Mouse (Mus musculus): ENCODE data around the gene Vmn1r202.
"Not testable (repeated sequence)": the region's sequence is repeated elsewhere in the genome, so short reads cannot be mapped to it uniquely, and the experiment has no call there.

Gene Vmn1r202

DNA sequence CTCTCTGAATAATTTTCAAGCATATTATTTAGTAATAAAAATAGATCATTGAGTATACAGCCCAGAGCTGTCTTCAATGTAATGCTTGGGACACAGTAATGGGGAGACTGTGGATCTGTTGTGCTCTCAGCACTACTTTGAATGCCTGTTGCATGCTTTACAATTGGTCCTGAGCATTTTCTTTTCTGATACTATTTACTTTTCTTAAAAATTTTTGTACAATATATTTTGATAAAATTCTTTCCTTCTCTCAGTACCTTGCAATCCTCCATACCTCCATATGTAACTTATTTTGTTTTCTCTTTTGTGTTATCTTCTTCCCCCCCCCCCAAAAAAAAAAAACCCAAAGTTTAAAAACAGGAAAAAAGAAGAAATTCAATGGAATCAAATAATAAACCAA, at the start of gene Vmn1r202:
Vmn1r202 (minus strand) TSS at position 101 of the 400 bp plus-strand sequence.
- no peak for DNase-seq (ENCODE audit: extremely low read depth, low read depth, low spot score)

DNA sequence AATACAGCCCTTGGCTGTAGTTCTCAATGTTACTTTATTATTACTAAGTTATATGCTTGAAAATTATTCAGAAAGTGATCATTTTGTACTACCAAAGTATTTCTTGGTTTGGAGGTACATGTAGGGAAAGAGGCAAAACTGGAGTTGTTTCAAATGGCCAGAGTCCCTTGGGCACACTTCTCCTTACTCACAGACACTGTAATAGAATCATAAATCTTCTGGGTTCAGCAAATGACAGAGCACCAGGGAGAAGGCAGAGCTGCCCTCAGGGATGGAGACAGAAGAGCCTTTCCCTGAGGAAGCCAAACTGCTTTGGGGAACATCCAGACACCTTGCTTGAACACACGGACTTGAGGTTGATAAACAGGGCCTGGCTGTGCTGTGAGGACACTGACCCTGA, 47.7 kb upstream of the Vmn1r202 start, which contains the start of gene Vmn1r204:
Vmn1r204 (plus strand) TSS at position 301 of the 400 bp plus-strand sequence.
- not testable (repeated sequence) for DNase-seq (ENCODE audit: extremely low read depth, low read depth, low spot score)

DNA sequence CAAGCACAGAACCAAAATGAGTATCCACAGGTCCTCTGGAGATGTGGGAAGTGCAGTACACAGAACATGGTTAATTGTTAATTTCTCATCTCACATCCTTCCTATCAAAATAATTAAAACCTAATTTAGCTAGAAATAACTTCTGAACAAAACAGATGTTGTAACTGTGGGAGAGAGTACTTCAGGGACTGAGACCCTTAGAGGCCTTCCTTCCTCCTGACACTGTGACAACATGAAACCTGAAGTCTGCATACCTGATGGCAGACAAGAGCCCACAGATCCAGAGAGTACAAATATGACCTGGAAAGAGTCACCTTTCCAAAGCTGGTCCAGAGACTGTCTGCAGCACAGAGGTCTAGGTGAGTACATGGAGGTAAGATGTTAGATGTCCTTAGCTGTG, 12.6 kb upstream of the Vmn1r202 start, which contains the start of gene Vmn1r203:
Vmn1r203 (plus strand) TSS at position 301 of the 400 bp plus-strand sequence.
- no peak for DNase-seq (ENCODE audit: extremely low read depth, low read depth, low spot score)

DNA sequence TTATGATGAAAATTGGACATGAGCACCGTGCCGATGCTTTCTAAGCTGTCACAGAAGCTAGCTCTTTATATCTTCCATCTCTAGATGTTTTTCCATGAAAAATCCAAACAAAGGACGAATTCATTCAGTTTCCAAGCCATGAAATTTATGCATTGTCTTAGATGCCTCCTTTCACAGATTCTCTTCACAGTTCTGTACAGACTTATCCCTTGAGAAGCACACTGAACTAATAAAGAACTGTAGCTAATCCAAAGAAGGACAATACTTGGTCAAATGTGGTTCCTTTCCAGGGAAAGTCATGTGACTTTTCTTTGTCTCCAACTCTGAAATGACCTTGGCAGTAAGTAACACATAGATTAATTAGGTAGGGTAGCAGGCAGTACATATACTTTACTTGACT, 2.8 kb downstream of the Vmn1r202 start:
- no peak for DNase-seq (ENCODE audit: extremely low read depth, low read depth, low spot score)

DNA sequence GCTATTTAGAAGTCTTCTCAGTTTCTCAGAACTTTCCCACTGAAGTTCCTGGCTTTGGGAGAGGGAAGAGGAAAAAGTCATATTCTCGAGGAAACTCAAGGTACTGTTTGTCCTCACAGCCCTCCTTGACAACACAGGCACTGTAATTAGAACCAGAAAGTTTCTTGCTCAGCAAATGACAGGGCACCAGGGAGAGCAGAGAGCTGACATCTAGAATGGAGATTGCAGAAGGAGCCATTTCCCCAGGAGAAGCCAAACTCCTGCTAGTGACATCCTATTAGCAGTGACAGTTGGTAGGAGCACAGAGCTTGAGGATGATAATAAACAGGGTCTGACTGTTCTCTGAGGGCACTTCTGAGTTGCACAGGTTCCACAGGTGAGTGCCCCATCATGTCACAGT, 33.6 kb downstream of the Vmn1r202 start, which contains the start of gene Vmn1r201:
Vmn1r201 (plus strand) TSS at position 301 of the 400 bp plus-strand sequence.
- DNase-seq (ENCODE audit: extremely low read depth, low read depth, low spot score) = no peak

DNA sequence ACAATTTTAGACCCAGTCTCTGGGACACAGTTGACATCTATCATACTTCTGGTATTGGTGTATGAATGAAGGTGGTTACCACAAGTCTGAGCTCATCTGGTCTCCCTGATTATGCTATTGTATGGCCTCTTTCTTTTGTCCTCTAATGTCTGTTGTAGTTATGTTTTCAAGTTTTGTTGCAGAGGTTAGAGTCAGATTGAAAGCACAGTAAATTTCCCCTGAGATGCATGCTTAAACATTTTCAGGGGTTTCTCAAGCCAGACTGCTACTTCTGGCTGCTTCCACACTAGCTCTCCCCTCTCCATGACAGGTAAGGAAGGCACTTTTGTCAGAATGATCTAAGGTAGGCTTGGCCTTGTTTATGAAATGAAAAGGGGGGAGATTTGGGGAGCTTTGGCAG, 50.0 kb downstream of the Vmn1r202 start:
- no peak for DNase-seq (ENCODE audit: extremely low read depth, low read depth, low spot score)
